Mouse (Mus musculus) midbrain, embryonic 12.5 days (tissue): ENCODE measurements around the gene Nxpe3. TPM values are rescaled to one million over a fixed set of nuclear protein-coding genes. Genes with fewer than 3 reads are reported as not detected.

ENCODE experiments used
- ATAC-seq: fragments of 200-750 bp; cut with Nextera tagmentation; 2 replicates; pipeline ENCODE4 v1.8.0; 2017; ENCODE audit warnings: low read depth, moderate TSS enrichment, moderate library complexity; ENCODE audit not compliant: low FRiP score
- H3K27ac ChIP-seq: fragments of 300-500 bp; sonication (generic); replicated peaks from 2 replicates; pipeline ENCODE4 v1.5.1; 2016; ENCODE audit warnings: mild to moderate bottlenecking
- H3K27me3 ChIP-seq: fragments of 300-500 bp; sonication (generic); 2 replicates; pipeline ENCODE4 v1.6.1; 2016; ENCODE audit warnings: mild to moderate bottlenecking
- H3K36me3 ChIP-seq: fragments of 300-500 bp; sonication (generic); 2 replicates; pipeline ENCODE4 v1.6.1; 2016
- H3K4me1 ChIP-seq: fragments of 300-500 bp; sonication (generic); 2 replicates; pipeline ENCODE4 v1.6.1; 2016
- H3K4me2 ChIP-seq: fragments of 300-500 bp; sonication (generic); replicated peaks from 2 replicates; pipeline ENCODE4 v1.6.1; 2016; ENCODE audit warnings: mild to moderate bottlenecking, moderate library complexity
- H3K4me3 ChIP-seq: fragments of 300-500 bp; sonication (generic); 2 replicates; pipeline ENCODE4 v1.5.1; 2016; ENCODE audit warnings: mild to moderate bottlenecking
- H3K9ac ChIP-seq: fragments of 300-500 bp; sonication (generic); replicated peaks from 2 replicates; pipeline ENCODE4 v1.6.1; 2016; ENCODE audit warnings: mild to moderate bottlenecking, moderate library complexity
- H3K9me3 ChIP-seq: fragments of 300-500 bp; sonication (generic); 2 replicates; pipeline ENCODE4 v1.6.1; 2016; ENCODE audit warnings: mild to moderate bottlenecking
- WGBS: fragments of 180-500 bp; shearing (Covaris S2); methylation state at CpG from one replicate; pipeline ENCODE4 v1.1.7; 2016; 5-methylcytosine and 5-hydroxymethylcytosine counted together
- polyA plus RNA-seq: library from polyadenylated mRNA; unstranded; fragments of >200 nt; fragmentation: Nextera tagmentation; extraction: Ambion mirVana; gene quantifications from 2 replicates; pipeline ENCODE4 v1.2.1, GENCODE M21; 2016

The Nxpe3 gene
- polyA plus RNA-seq, 1 experiment from 2014 or later: 1.1 TPM

GRCm38 (mm10) chr16:55905370-55905769, 10.3 kb upstream of the Nxpe3 start:
- Histone ChIP-seq H3K4me2 (no peak overlapping the region), H3K9ac (no peak overlapping the region), H3K36me3 (peaks cover 47% of the 10 kb centered on the region), H3K4me3 (no peak overlapping the region), H3K9me3 (no peaks in the 10 kb centered on the region), H3K27ac (no peak overlapping the region), H3K27me3 (no peaks in the 10 kb centered on the region), H3K4me1 (no peaks in the 10 kb centered on the region)
- ATAC-seq: no peak
- 89% methylated on average over 25 of the region's 25 CpGs for WGBS

- H3K27ac ChIP-seq: no peak overlapping the region
- H3K4me2 ChIP-seq: no peak overlapping the region
- H3K9ac ChIP-seq: no peak overlapping the region
- no peaks in the 10 kb centered on the region for H3K4me1 ChIP-seq
- H3K36me3 ChIP-seq: peaks cover 32% of the 10 kb centered on the region
- no peaks in the 10 kb centered on the region for H3K9me3 ChIP-seq
- H3K4me3 ChIP-seq: no peak overlapping the region
- 91% methylated on average over 14 of the region's 14 CpGs for WGBS
- ATAC-seq: no peak
- H3K27me3 ChIP-seq: no peaks in the 10 kb centered on the region
These were observed 7.0 kb upstream of the Nxpe3 start for GRCm38 (mm10) chr16:55901839-55902756.

- H3K4me1 ChIP-seq: peaks cover 5% of the 10 kb centered on the region
- no peaks in the 10 kb centered on the region for H3K9me3 ChIP-seq
- no peak for ATAC-seq
These were observed 3.4 kb upstream of the Nxpe3 start for GRCm38 (mm10) chr16:55898385-55899002.

GRCm38 (mm10) chr16:55895651-55896095, 588 bp upstream of the Nxpe3 start:
- peak overlapping the region; percentile 75 for H3K4me3 ChIP-seq
- H3K9me3 ChIP-seq: no peaks in the 10 kb centered on the region
- H3K36me3 ChIP-seq: no peaks in the 10 kb centered on the region
- peaks cover 5% of the 10 kb centered on the region for H3K4me1 ChIP-seq
- H3K4me2 ChIP-seq: peak overlapping the region; percentile 89
- peak overlapping the region; percentile 77 for H3K9ac ChIP-seq
- 4% methylated on average over 9 of the region's 9 CpGs for WGBS
- ATAC-seq: peak; percentile 13; the same call in 1 of the 2 replicates
- no peaks in the 10 kb centered on the region for H3K27me3 ChIP-seq
- peak overlapping the region; percentile 83 for H3K27ac ChIP-seq

More at GRCm38 (mm10) chr16:55898385-55899002, 3.4 kb upstream of the Nxpe3 start:
- 89% methylated on average over 9 of the region's 9 CpGs for WGBS
- Histone ChIP-seq H3K36me3 (peaks cover under 1% of the 10 kb centered on the region; the same call in 1 of the 2 replicates), H3K4me3 (no peak overlapping the region), H3K27me3 (no peaks in the 10 kb centered on the region), H3K4me2 (no peak overlapping the region), H3K27ac (no peak overlapping the region), H3K9ac (no peak overlapping the region)

- Histone ChIP-seq H3K9ac (peak overlapping the region; percentile 77), H3K4me2 (peak overlapping the region; percentile 89), H3K27ac (peak overlapping the region; percentile 83; the same call in 1 of the 2 replicates), H3K36me3 (peaks cover 8% of the 10 kb centered on the region; the same call in 1 of the 2 replicates), H3K9me3 (no peaks in the 10 kb centered on the region), H3K27me3 (no peaks in the 10 kb centered on the region), H3K4me3 (peak overlapping the region; percentile 75), H3K4me1 (peaks cover 5% of the 10 kb centered on the region)
- no peak for ATAC-seq
- WGBS: 1% methylated on average over 4 of the region's 4 CpGs
These were observed 571 bp downstream of the Nxpe3 start for GRCm38 (mm10) chr16:55894536-55894892.

- Histone ChIP-seq H3K27me3 (no peaks in the 10 kb centered on the region), H3K4me1 (peaks cover 5% of the 10 kb centered on the region), H3K4me2 (peak overlapping the region; percentile 89; the same call in 1 of the 2 replicates), H3K9ac (no peak overlapping the region), H3K36me3 (peaks cover 9% of the 10 kb centered on the region; the same call in 1 of the 2 replicates), H3K27ac (no peak overlapping the region), H3K9me3 (no peaks in the 10 kb centered on the region), H3K4me3 (no peak overlapping the region)
- no peak for ATAC-seq
- 89% methylated on average over 8 of the region's 8 CpGs for WGBS
These were observed 1.5 kb downstream of the Nxpe3 start for GRCm38 (mm10) chr16:55893410-55894107.

- H3K4me3 ChIP-seq: no peak overlapping the region
- ATAC-seq: no peak
- WGBS: 76% methylated on average over 7 of the region's 7 CpGs
These were observed 2.6 kb downstream of the Nxpe3 start for GRCm38 (mm10) chr16:55892484-55892883.

GRCm38 (mm10) chr16:55891346-55891745, 3.7 kb downstream of the Nxpe3 start:
- WGBS: 95% methylated on average over 7 of the region's 7 CpGs
- Histone ChIP-seq H3K4me1 (peaks cover 5% of the 10 kb centered on the region), H3K36me3 (peaks cover 9% of the 10 kb centered on the region; the same call in 1 of the 2 replicates), H3K27me3 (no peaks in the 10 kb centered on the region), H3K9me3 (no peaks in the 10 kb centered on the region), H3K9ac (no peak overlapping the region), H3K27ac (no peak overlapping the region), H3K4me2 (no peak overlapping the region), H3K4me3 (no peak overlapping the region)
- ATAC-seq: no peak

More at GRCm38 (mm10) chr16:55892484-55892883, 2.6 kb downstream of the Nxpe3 start:
- H3K27ac ChIP-seq: no peak overlapping the region
- no peak overlapping the region for H3K4me2 ChIP-seq
- no peak overlapping the region for H3K9ac ChIP-seq
- peaks cover 9% of the 10 kb centered on the region; the same call in 1 of the 2 replicates for H3K36me3 ChIP-seq
- peaks cover 5% of the 10 kb centered on the region for H3K4me1 ChIP-seq
- H3K27me3 ChIP-seq: no peaks in the 10 kb centered on the region
- no peaks in the 10 kb centered on the region for H3K9me3 ChIP-seq

- peaks cover 5% of the 10 kb centered on the region for H3K4me1 ChIP-seq
- no peak for ATAC-seq
- no peak overlapping the region for H3K27ac ChIP-seq
- no peak overlapping the region for H3K9ac ChIP-seq
- H3K36me3 ChIP-seq: peaks cover 9% of the 10 kb centered on the region; the same call in 1 of the 2 replicates
- 90% methylated on average over 19 of the region's 19 CpGs for WGBS
- no peak overlapping the region for H3K4me2 ChIP-seq
- no peak overlapping the region for H3K4me3 ChIP-seq
- H3K9me3 ChIP-seq: no peaks in the 10 kb centered on the region
- no peaks in the 10 kb centered on the region for H3K27me3 ChIP-seq
These were observed 4.5 kb downstream of the Nxpe3 start for GRCm38 (mm10) chr16:55890346-55891136.

- H3K4me3 ChIP-seq: no peak overlapping the region
- no peak overlapping the region for H3K9ac ChIP-seq
- WGBS: 90% methylated on average over 3 of the region's 3 CpGs
- no peaks in the 10 kb centered on the region for H3K27me3 ChIP-seq
- peaks cover 9% of the 10 kb centered on the region; the same call in 1 of the 2 replicates for H3K36me3 ChIP-seq
- no peaks in the 10 kb centered on the region for H3K9me3 ChIP-seq
- H3K4me1 ChIP-seq: peaks cover 4% of the 10 kb centered on the region
- no peak overlapping the region for H3K27ac ChIP-seq
- ATAC-seq: no peak
- no peak overlapping the region for H3K4me2 ChIP-seq
These were observed 5.6 kb downstream of the Nxpe3 start for GRCm38 (mm10) chr16:55889451-55889850.

- Histone ChIP-seq H3K9ac (no peak overlapping the region), H3K4me1 (no peaks in the 10 kb centered on the region), H3K4me3 (no peak overlapping the region), H3K27ac (no peak overlapping the region), H3K36me3 (peaks cover 9% of the 10 kb centered on the region; the same call in 1 of the 2 replicates), H3K27me3 (no peaks in the 10 kb centered on the region), H3K4me2 (no peak overlapping the region), H3K9me3 (no peaks in the 10 kb centered on the region)
- no peak for ATAC-seq
- 83% methylated on average over 3 of the region's 3 CpGs for WGBS
These were observed 6.5 kb downstream of the Nxpe3 start for GRCm38 (mm10) chr16:55888584-55888960.
